Mouse (Mus musculus) forebrain, embryonic 13.5 days (tissue): ENCODE data around the gene Klrb1b. TPM values are rescaled to one million over a fixed set of nuclear protein-coding genes. Genes with fewer than 3 reads are reported as not detected.

Source experiments
- ATAC-seq: fragments of 200-750 bp; cut with Nextera tagmentation; 2 replicates; pipeline ENCODE4 v1.8.0; 2017
- H3K27ac ChIP-seq: fragments of 300-500 bp; sonication (generic); 2 replicates; pipeline ENCODE4 v1.5.1; 2015; ENCODE audit warnings: inconsistent platforms, mild to moderate bottlenecking, moderate library complexity
- H3K27me3 ChIP-seq: fragments of 300-500 bp; sonication (generic); 2 replicates; pipeline ENCODE4 v1.6.1; 2015; ENCODE audit warnings: mild to moderate bottlenecking, inconsistent platforms
- H3K36me3 ChIP-seq: fragments of 300-500 bp; sonication (generic); 2 replicates; pipeline ENCODE4 v1.6.1; 2015; ENCODE audit warnings: mild to moderate bottlenecking, inconsistent platforms; ENCODE audit not compliant: poor library complexity, severe bottlenecking
- H3K4me1 ChIP-seq: fragments of 300-500 bp; sonication (generic); 2 replicates; pipeline ENCODE4 v1.6.1; 2015; ENCODE audit warnings: inconsistent platforms
- H3K4me2 ChIP-seq: fragments of 300-500 bp; sonication (generic); 2 replicates; pipeline ENCODE4 v1.6.1; 2015; ENCODE audit warnings: inconsistent platforms, mild to moderate bottlenecking, moderate library complexity
- H3K4me3 ChIP-seq: fragments of 300-500 bp; sonication (generic); 2 replicates; pipeline ENCODE4 v1.5.1; 2015; ENCODE audit warnings: mild to moderate bottlenecking, inconsistent platforms
- H3K9ac ChIP-seq: fragments of 300-500 bp; sonication (generic); 2 replicates; pipeline ENCODE4 v1.6.1; 2015; ENCODE audit warnings: mild to moderate bottlenecking, inconsistent platforms
- H3K9me3 ChIP-seq: fragments of 300-500 bp; sonication (generic); replicated peaks from 2 replicates; pipeline ENCODE4 v1.6.1; 2016; ENCODE audit warnings: inconsistent platforms
- WGBS: fragments of 180-500 bp; shearing (Covaris S2); methylation state at CpG from one replicate; pipeline ENCODE4 v1.1.7; 2015; 5-methylcytosine and 5-hydroxymethylcytosine counted together
- polyA plus RNA-seq: library from polyadenylated mRNA; unstranded; fragments of >200 nt; fragmentation: Nextera tagmentation; extraction: Ambion mirVana; gene quantifications from 2 replicates; pipeline ENCODE4 v1.2.1, GENCODE M21; 2015

Gene Klrb1b
- polyA plus RNA-seq, 1 experiment from 2014 or later = not detected

DNA sequence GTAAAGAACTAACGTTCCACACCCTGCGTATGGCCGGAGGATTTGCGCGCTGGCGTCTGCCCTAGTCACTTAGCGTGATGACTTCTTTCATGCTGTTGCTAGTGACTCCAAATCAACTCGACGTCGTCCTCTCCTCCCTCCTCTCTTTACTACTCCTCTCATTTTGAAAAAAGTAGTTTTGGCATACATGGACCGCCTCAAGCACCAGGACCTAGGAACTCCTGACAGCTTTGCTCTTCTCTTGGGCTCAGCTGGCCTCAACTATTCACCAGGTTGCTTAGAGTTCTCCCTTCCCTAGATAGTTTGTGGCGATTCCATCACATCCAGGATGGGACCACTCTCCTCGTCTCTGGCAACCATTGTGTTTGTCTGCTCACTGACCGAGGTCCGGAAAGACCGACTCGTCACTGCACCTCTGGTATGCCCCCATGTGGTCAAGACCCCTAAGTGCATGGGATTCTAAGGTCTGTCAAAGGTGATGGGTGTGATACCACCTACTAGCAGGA is 13.2 kb upstream of the Klrb1b start:
- H3K4me2 ChIP-seq = peak overlapping the region; percentile 65
- H3K9ac ChIP-seq = peak overlapping the region; percentile 62
- peaks cover 27% of the 10 kb centered on the region for H3K4me1 ChIP-seq
- H3K9me3 ChIP-seq = no peaks in the 10 kb centered on the region
- ATAC-seq = peak; percentile 4
- H3K27ac ChIP-seq = peak overlapping the region; percentile 74
- under 1% methylated on average over 17 of the region's 17 CpGs for WGBS
- no peaks in the 10 kb centered on the region for H3K36me3 ChIP-seq
- peak overlapping the region; percentile 79 for H3K4me3 ChIP-seq
- no peaks in the 10 kb centered on the region for H3K27me3 ChIP-seq

- peak overlapping the region; percentile 92 for H3K27ac ChIP-seq
- H3K9ac ChIP-seq = peak overlapping the region; percentile 81
- H3K9me3 ChIP-seq = no peaks in the 10 kb centered on the region
- H3K4me3 ChIP-seq = peak overlapping the region; percentile 79
- peak; percentile 59 for ATAC-seq
- peak overlapping the region; percentile 65 for H3K4me2 ChIP-seq
- H3K27me3 ChIP-seq = no peaks in the 10 kb centered on the region
- WGBS = under 1% methylated on average over 49 of the region's 49 CpGs
- H3K36me3 ChIP-seq = no peaks in the 10 kb centered on the region
- peaks cover 23% of the 10 kb centered on the region for H3K4me1 ChIP-seq
Measured at GRCm38 (mm10) chr6:128838342-128839265, 12.5 kb upstream of the Klrb1b start.

- H3K27me3 ChIP-seq = no peaks in the 10 kb centered on the region
- peak overlapping the region; percentile 65 for H3K4me2 ChIP-seq
- H3K27ac ChIP-seq = peak overlapping the region; percentile 81
- ATAC-seq = peak; percentile 43
- H3K36me3 ChIP-seq = no peaks in the 10 kb centered on the region
- H3K4me1 ChIP-seq = peaks cover 23% of the 10 kb centered on the region
- H3K4me3 ChIP-seq = peak overlapping the region; percentile 79
- H3K9me3 ChIP-seq = no peaks in the 10 kb centered on the region
- WGBS = 1% methylated on average over 14 of the region's 14 CpGs
- peak overlapping the region; percentile 62 for H3K9ac ChIP-seq
Measured at GRCm38 (mm10) chr6:128837454-128838341, 11.6 kb upstream of the Klrb1b start.

- H3K4me3 ChIP-seq = peak overlapping the region; percentile 79
- no peak for ATAC-seq
- H3K9ac ChIP-seq = peak overlapping the region; percentile 62
- H3K4me1 ChIP-seq = peaks cover 18% of the 10 kb centered on the region
- peak overlapping the region; percentile 65 for H3K4me2 ChIP-seq
- H3K36me3 ChIP-seq = no peaks in the 10 kb centered on the region
- peak overlapping the region; percentile 81 for H3K27ac ChIP-seq
- 85% methylated on average over 6 of the region's 6 CpGs for WGBS
- no peaks in the 10 kb centered on the region for H3K9me3 ChIP-seq
- H3K27me3 ChIP-seq = no peaks in the 10 kb centered on the region
Measured at GRCm38 (mm10) chr6:128836955-128837334, 10.8 kb upstream of the Klrb1b start.

GRCm38 (mm10) chr6:128836191-128836954 is 10.2 kb upstream of the Klrb1b start:
- H3K9me3 ChIP-seq = no peaks in the 10 kb centered on the region
- H3K9ac ChIP-seq = no peak overlapping the region
- H3K4me3 ChIP-seq = peak overlapping the region; percentile 79; the same call in 1 of the 2 replicates
- H3K36me3 ChIP-seq = no peaks in the 10 kb centered on the region
- H3K4me2 ChIP-seq = peak overlapping the region; percentile 65; the same call in 1 of the 2 replicates
- no peaks in the 10 kb centered on the region for H3K27me3 ChIP-seq
- 71% methylated on average over 8 of the region's 8 CpGs for WGBS
- H3K27ac ChIP-seq = no peak overlapping the region
- ATAC-seq = no peak
- peaks cover 14% of the 10 kb centered on the region for H3K4me1 ChIP-seq

DNA sequence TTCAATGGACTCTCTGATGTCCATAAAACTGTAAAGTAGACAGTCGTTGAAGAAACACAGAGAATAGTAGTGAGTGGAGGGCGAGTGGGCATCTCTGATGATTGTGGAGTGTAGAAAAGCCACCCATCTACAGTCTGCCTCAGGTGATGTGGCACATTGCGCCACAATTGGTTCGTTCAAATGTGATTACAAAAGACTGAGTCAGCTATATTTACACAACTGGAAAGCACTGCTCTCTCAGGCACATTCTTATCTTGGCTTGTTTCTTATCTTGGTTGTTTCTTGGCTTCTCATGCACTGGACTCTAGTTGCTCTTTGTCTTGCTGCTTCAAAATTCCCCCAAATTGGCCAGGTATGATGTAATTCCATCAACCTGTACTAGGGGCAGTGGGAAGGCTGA is 9.4 kb upstream of the Klrb1b start:
- no peak for ATAC-seq
- Histone ChIP-seq H3K27me3 (no peaks in the 10 kb centered on the region), H3K4me2 (no peak overlapping the region), H3K27ac (no peak overlapping the region), H3K4me1 (peaks cover 14% of the 10 kb centered on the region), H3K4me3 (no peak overlapping the region), H3K36me3 (no peaks in the 10 kb centered on the region), H3K9ac (no peak overlapping the region), H3K9me3 (no peaks in the 10 kb centered on the region)
- WGBS = 93% methylated on average over 4 of the region's 4 CpGs

DNA sequence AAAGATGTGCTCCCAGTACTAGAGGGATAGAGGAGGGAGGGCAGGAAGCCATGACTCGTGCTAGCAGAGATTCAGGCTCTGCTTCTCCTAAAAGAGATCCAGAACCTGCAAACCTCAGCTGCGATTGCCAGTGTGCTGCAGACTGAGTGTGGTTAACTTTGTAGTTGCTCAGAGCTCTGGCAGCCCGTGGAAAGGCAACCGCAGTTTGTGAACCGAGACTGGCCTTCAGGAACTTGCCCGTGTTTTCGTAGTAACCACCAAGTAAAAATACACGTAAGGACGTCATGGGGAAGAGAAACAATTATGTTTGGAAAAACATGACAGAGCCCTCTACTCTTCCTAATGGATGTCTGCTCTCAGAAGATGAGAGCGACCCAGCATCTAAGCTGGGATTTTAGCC is 6.9 kb upstream of the Klrb1b start:
- H3K4me1 ChIP-seq = peaks cover 7% of the 10 kb centered on the region; the same call in 1 of the 2 replicates
- no peak for ATAC-seq
- no peak overlapping the region for H3K4me2 ChIP-seq
- no peak overlapping the region for H3K9ac ChIP-seq
- H3K4me3 ChIP-seq = no peak overlapping the region
- WGBS = 90% methylated on average over 10 of the region's 10 CpGs
- no peak overlapping the region for H3K27ac ChIP-seq
- H3K9me3 ChIP-seq = no peaks in the 10 kb centered on the region
- H3K36me3 ChIP-seq = no peaks in the 10 kb centered on the region
- no peaks in the 10 kb centered on the region for H3K27me3 ChIP-seq

- 72% methylated on average over 4 of the region's 4 CpGs for WGBS
- Histone ChIP-seq H3K4me3 (no peak overlapping the region), H3K4me2 (no peak overlapping the region), H3K27ac (no peak overlapping the region), H3K36me3 (no peaks in the 10 kb centered on the region), H3K9me3 (no peaks in the 10 kb centered on the region), H3K4me1 (no peaks in the 10 kb centered on the region), H3K9ac (no peak overlapping the region), H3K27me3 (no peaks in the 10 kb centered on the region)
- no peak for ATAC-seq
Measured at GRCm38 (mm10) chr6:128829837-128830236, 3.7 kb upstream of the Klrb1b start.

DNA sequence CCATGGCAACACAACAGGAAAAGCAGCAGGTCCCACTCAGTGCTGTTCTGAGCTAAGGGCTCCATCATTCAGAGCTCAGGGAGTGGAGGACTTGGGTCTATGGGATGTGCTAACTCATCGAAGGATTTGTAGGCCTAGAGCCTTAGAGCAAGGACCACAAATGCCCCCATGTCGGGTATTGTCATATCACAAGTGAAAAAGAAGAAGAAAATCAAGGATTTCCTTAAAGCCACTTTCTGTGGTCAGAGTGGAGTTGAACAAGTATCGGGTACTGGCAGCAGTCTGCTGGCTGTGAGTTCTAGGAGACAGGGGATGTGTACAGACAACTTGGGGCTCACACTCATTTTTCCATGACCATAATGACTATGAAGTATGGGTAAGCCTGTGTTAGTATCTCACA is 650 bp upstream of the Klrb1b start:
- H3K27ac ChIP-seq = no peak overlapping the region
- no peaks in the 10 kb centered on the region for H3K9me3 ChIP-seq
- H3K4me1 ChIP-seq = no peaks in the 10 kb centered on the region
- H3K36me3 ChIP-seq = no peaks in the 10 kb centered on the region
- no peak for ATAC-seq
- H3K4me2 ChIP-seq = no peak overlapping the region
- 82% methylated on average over 3 of the region's 3 CpGs for WGBS
- no peak overlapping the region for H3K4me3 ChIP-seq
- H3K9ac ChIP-seq = no peak overlapping the region
- H3K27me3 ChIP-seq = no peaks in the 10 kb centered on the region

- no peak overlapping the region for H3K4me3 ChIP-seq
- H3K27ac ChIP-seq = no peak overlapping the region
- no peak for ATAC-seq
- no peaks in the 10 kb centered on the region for H3K9me3 ChIP-seq
- no peak overlapping the region for H3K4me2 ChIP-seq
- H3K36me3 ChIP-seq = no peaks in the 10 kb centered on the region
- H3K4me1 ChIP-seq = no peaks in the 10 kb centered on the region
- H3K9ac ChIP-seq = no peak overlapping the region
- no peaks in the 10 kb centered on the region for H3K27me3 ChIP-seq
- WGBS = 77% methylated on average over 4 of the region's 4 CpGs
Measured at GRCm38 (mm10) chr6:128818083-128818802, 7.9 kb downstream of the Klrb1b start.

- Histone ChIP-seq H3K4me2 (no peak overlapping the region), H3K9ac (no peak overlapping the region), H3K36me3 (no peaks in the 10 kb centered on the region), H3K27me3 (no peaks in the 10 kb centered on the region), H3K9me3 (no peaks in the 10 kb centered on the region), H3K27ac (no peak overlapping the region), H3K4me1 (no peaks in the 10 kb centered on the region), H3K4me3 (no peak overlapping the region)
- ATAC-seq = no peak
- WGBS = 90% methylated on average over 5 of the region's 5 CpGs
Measured at GRCm38 (mm10) chr6:128808532-128808931, 17.6 kb downstream of the Klrb1b start.
